Mouse (Mus musculus) liver, embryonic 14.5 days (tissue): ENCODE measurements around the gene Itpr3.

Experiments
- CTCF ChIP-seq: IDR thresholded peaks from 2 replicates; pipeline ENCODE4 v1.5.1; 2016; ENCODE audit warnings: antibody characterized with exemption, low read depth, control low read depth
- EP300 ChIP-seq: IDR thresholded peaks from 2 replicates; pipeline ENCODE4 v1.6.1; 2016; ENCODE audit warnings: antibody characterized with exemption, low read depth

GRCm38 (mm10) chr17:27134715-27135114 lies 77.6 kb downstream of the Itpr3 start:
- no peak for TF ChIP-seq CTCF
- TF ChIP-seq EP300 = no peak
